Mouse (Mus musculus): ENCODE measurements around the gene Nipa1.

GRCm38 (mm10) chr7:55991129-55991528 is 28.6 kb downstream of the Nipa1 start:
- TF ChIP-seq MYOD1 (IDR thresholded peaks at IDR 0.05; ENCODE audit: control insufficient read depth in 1 of 3, insufficient read length in 2 of 3, low read depth in 2 of 3) (no peak), POLR2AphosphoS2 (IDR thresholded peaks at IDR 0.05; ENCODE audit: insufficient read length, low read depth) (no peak), TCF12 (IDR thresholded peaks at IDR 0.05; ENCODE audit: insufficient read depth, poor library complexity, severe bottlenecking) (no peak), SRF (IDR thresholded peaks at IDR 0.05; ENCODE audit: control insufficient read depth, insufficient read length, low read depth) (no peak)

All from myocyte (in vitro differentiated cells).